Mouse (Mus musculus): ENCODE data around the gene Pi16. TPM values are rescaled to one million over a fixed set of nuclear protein-coding genes. Genes with fewer than 3 reads are reported as not detected.

Gene Pi16
- polyA plus RNA-seq, 1 experiment from 2014 or later, result 0.36 TPM

DNA sequence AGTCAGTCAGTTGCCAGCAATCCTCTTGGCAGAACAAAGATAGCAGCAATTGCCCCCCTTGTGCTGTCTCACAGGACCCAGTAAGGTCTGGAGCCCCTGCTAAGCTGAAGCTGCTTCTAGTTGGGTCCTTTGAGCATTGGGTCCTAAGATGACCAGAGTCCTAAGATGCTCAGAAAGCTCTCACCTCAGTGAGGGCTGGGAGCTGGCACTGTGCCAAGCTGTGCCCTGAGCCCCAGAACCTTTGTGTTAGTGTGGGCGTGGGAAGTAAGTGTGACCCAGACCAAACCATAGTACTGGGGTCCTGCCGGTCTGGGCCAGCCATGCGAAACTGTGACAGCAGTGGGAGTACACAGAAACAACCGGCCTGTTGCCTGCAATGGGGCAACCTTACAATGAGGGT is 18.2 kb upstream of the Pi16 start:
- Histone ChIP-seq H3K27me3 (ENCODE audit: control insufficient read depth, insufficient read depth, low read length) (no peaks in the 10 kb centered on the region), H3K4me3 (ENCODE audit: low read depth, low read length) (no peak overlapping the region), H3K36me3 (ENCODE audit: control insufficient read depth, insufficient read depth, low read length) (peaks cover 5% of the 10 kb centered on the region; the same call in 1 of the 2 replicates), H3K27ac (ENCODE audit: low read depth, low read length) (no peak overlapping the region), H3K9ac (ENCODE audit: low read length) (no peak overlapping the region), H3K9me3 (ENCODE audit: control insufficient read depth, low read length) (no peaks in the 10 kb centered on the region), H3K4me2 (ENCODE audit: low read depth) (no peak overlapping the region), H3K4me1 (ENCODE audit: control insufficient read depth, insufficient read depth, low read length) (0 out of 2 replicates have a peak, but pooled peaks cover 4% of the 10 kb centered on the region)
- DNase-seq (ENCODE audit: low spot score) (no peak), ATAC-seq (ENCODE audit: insufficient read depth, low FRiP score, low TSS enrichment) (no peak)
- 89% methylated on average over 4 of the region's 4 CpGs for WGBS

DNA sequence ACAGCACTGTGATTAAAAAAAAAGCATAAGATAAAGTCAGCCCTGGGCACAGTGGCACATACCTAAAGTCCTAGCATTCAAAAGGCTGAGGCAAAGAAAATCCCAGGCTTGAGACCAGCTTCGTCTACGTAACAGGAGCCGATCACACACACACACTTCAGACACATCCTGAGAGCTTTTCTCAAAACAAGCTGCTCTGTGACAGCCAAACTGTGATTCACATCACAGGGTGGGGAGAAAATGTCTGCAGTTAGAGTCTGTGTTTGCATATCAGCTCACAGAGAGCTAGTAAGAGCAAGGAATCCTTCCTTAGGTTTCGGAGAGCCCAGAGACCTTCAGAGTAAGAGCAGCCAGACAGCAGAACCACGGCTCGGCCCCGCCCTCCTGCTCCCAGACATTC is 16.6 kb upstream of the Pi16 start:
- WGBS, result 93% methylated on average over 7 of the region's 7 CpGs
- peaks cover 5% of the 10 kb centered on the region; the same call in 1 of the 2 replicates for H3K36me3 ChIP-seq (ENCODE audit: control insufficient read depth, insufficient read depth, low read length)
- H3K9ac ChIP-seq (ENCODE audit: low read length), result no peak overlapping the region

DNA sequence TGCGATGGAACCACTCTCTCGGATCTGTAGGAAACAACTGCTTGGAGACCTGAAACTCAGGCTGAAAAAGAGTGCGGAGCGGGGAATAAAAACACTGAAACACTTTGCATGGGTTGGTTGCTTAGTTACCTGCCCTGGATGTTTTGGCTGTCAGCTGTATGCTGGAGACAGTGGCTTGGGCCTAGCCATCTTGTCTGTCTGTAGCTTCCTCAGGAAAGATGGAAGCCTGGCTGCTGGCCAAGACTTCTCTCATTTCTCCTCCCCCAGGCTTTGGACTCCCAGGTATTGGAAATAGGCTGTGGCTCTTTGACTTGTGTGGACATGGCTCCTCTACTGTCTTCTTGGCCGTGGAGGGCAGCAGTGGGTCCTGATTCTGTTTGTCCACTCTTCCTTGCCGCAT is 16.1 kb upstream of the Pi16 start:
- H3K36me3 ChIP-seq (ENCODE audit: control insufficient read depth, insufficient read depth, low read length), result peaks cover 5% of the 10 kb centered on the region; the same call in 1 of the 2 replicates
- no peak overlapping the region for H3K27ac ChIP-seq (ENCODE audit: low read depth, low read length)
- H3K4me1 ChIP-seq (ENCODE audit: control insufficient read depth, insufficient read depth, low read length), result peaks cover 11% of the 10 kb centered on the region
- ATAC-seq (ENCODE audit: insufficient read depth, low FRiP score, low TSS enrichment), result no peak
- no peaks in the 10 kb centered on the region for H3K9me3 ChIP-seq (ENCODE audit: control insufficient read depth, low read length)
- H3K27me3 ChIP-seq (ENCODE audit: control insufficient read depth, insufficient read depth, low read length), result no peaks in the 10 kb centered on the region
- no peak overlapping the region for H3K4me3 ChIP-seq (ENCODE audit: low read depth, low read length)
- WGBS, result 94% methylated on average over 6 of the region's 6 CpGs
- no peak overlapping the region for H3K4me2 ChIP-seq (ENCODE audit: low read depth)
- DNase-seq (ENCODE audit: low spot score), result no peak
- no peak overlapping the region for H3K9ac ChIP-seq (ENCODE audit: low read length)

More for the DNA sequence above, 16.6 kb upstream of the Pi16 start:
- H3K4me1 ChIP-seq (ENCODE audit: control insufficient read depth, insufficient read depth, low read length), result peaks cover 11% of the 10 kb centered on the region
- no peak overlapping the region for H3K4me2 ChIP-seq (ENCODE audit: low read depth)
- H3K27me3 ChIP-seq (ENCODE audit: control insufficient read depth, insufficient read depth, low read length), result no peaks in the 10 kb centered on the region
- DNase-seq (ENCODE audit: low spot score), result no peak
- H3K4me3 ChIP-seq (ENCODE audit: low read depth, low read length), result no peak overlapping the region
- no peak for ATAC-seq (ENCODE audit: insufficient read depth, low FRiP score, low TSS enrichment)
- H3K9me3 ChIP-seq (ENCODE audit: control insufficient read depth, low read length), result no peaks in the 10 kb centered on the region
- no peak overlapping the region for H3K27ac ChIP-seq (ENCODE audit: low read depth, low read length)

DNA sequence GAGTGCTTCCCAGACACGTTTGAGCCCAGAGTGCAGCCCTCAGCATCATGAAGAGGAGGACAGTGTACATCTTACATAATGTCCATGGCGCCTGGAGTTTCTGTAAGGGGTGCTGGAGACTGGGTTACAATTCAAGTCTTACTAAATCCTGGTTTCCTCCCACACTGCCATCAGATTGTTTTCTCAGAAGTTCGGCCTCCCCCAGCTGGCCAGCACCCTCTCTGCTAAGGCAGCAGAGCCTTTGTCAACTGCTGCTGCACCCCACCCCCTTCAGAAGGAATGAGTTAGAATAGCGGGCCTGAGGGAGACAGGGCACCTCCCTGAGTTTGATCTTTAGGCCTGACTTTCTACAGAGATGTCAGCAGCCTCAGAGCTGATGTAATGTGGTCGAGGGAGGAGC is 15.3 kb upstream of the Pi16 start:
- Histone ChIP-seq H3K4me3 (ENCODE audit: low read depth, low read length) (no peak overlapping the region), H3K9ac (ENCODE audit: low read length) (no peak overlapping the region), H3K36me3 (ENCODE audit: control insufficient read depth, insufficient read depth, low read length) (peaks cover 5% of the 10 kb centered on the region; the same call in 1 of the 2 replicates), H3K4me2 (ENCODE audit: low read depth) (no peak overlapping the region), H3K27me3 (ENCODE audit: control insufficient read depth, insufficient read depth, low read length) (no peaks in the 10 kb centered on the region), H3K27ac (ENCODE audit: low read depth, low read length) (no peak overlapping the region), H3K4me1 (ENCODE audit: control insufficient read depth, insufficient read depth, low read length) (peaks cover 11% of the 10 kb centered on the region), H3K9me3 (ENCODE audit: control insufficient read depth, low read length) (no peaks in the 10 kb centered on the region)
- WGBS, result 79% methylated on average over 5 of the region's 5 CpGs
- ATAC-seq (ENCODE audit: insufficient read depth, low FRiP score, low TSS enrichment) (no peak), DNase-seq (ENCODE audit: low spot score) (no peak)

DNA sequence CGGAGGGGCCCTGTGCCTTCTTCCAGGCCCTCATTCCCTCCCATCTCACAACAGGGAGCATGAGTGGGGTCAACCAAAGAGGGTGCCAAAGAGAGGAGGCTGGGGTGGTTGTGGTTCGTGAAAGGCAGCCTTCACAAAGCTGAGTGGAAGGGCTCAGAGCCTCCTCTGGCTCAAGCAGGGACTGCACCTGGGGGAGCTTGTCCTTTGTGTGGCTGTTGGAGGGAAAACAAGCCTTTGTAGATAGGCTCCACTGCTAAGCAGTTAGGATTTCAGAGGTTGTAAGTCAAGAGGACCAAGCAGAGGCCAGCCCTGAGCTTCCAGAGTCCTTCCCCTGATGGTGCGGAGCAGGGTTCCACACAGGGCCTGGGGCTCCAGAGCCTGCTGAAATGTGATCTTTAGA is 14.4 kb upstream of the Pi16 start:
- ATAC-seq (ENCODE audit: insufficient read depth, low FRiP score, low TSS enrichment) (no peak), DNase-seq (ENCODE audit: low spot score) (peak; percentile 36)
- Histone ChIP-seq H3K9me3 (ENCODE audit: control insufficient read depth, low read length) (no peaks in the 10 kb centered on the region), H3K36me3 (ENCODE audit: control insufficient read depth, insufficient read depth, low read length) (peaks cover 5% of the 10 kb centered on the region; the same call in 1 of the 2 replicates), H3K9ac (ENCODE audit: low read length) (no peak overlapping the region), H3K27me3 (ENCODE audit: control insufficient read depth, insufficient read depth, low read length) (no peaks in the 10 kb centered on the region), H3K4me1 (ENCODE audit: control insufficient read depth, insufficient read depth, low read length) (peaks cover 11% of the 10 kb centered on the region), H3K4me3 (ENCODE audit: low read depth, low read length) (no peak overlapping the region), H3K4me2 (ENCODE audit: low read depth) (no peak overlapping the region), H3K27ac (ENCODE audit: low read depth, low read length) (no peak overlapping the region)
- 45% methylated on average over 3 of the region's 3 CpGs for whole genome bisulfite sequencing

DNA sequence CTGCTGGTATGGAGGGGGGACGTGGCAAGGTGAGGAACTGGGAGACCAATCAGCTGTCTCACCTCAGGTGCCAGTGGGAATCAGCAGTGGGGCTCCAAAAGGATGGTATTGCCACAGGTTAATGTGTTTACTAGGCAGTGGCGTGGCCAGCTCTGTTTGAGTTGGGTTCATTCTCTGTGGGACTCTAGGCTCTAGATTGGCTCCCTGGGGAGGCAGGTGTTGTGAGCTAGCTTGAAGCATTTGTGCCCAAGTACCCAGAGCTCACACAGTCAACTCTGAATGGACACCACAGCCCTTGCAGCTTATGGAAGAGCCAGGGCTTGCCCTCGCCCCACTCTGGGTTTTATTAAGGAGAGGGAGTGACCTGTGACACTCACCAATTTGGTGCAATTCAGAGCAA is 13.6 kb upstream of the Pi16 start:
- H3K4me3 ChIP-seq (ENCODE audit: low read depth, low read length), result no peak overlapping the region

DNA sequence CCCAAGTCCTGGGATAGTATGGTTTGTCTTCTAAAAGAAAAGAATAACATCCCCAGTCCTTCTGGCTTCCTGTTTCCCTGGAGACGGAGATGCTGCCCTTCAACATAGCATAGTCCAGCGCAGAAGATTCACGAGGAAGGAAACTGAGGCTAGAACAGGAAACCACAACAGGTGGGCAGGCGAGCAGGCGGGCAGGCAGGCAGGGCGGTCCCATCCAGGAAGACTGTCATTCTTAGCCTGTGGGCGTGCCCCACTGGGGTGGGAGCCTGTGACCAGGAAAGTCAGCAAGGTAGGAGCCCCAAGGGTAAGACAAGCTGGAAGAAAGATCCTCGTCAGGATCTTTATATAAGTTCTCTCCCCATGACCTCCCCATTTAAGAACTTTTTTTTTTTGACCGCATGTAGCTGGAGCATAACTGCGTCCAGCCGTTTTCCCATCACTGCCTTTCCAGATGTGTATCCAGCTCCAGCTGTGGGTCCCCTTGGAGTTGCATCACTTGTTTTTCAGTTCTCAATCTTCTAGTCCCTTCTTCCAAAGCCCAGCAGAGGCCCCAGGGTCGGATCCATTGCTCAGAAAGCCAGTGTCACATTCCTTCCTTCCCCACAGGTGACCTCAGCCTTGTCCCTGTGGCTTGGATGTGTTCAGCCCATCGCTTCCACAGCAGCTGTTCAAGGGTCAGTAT is 13.0 kb upstream of the Pi16 start:
- DNase-seq (ENCODE audit: low spot score) (no peak), ATAC-seq (ENCODE audit: insufficient read depth, low FRiP score, low TSS enrichment) (no peak)
- WGBS, result 66% methylated on average over 13 of the region's 13 CpGs
- H3K4me2 ChIP-seq (ENCODE audit: low read depth), result no peak overlapping the region; the same call in 1 of the 2 replicates
- H3K27ac ChIP-seq (ENCODE audit: low read depth, low read length), result no peak overlapping the region
- H3K4me3 ChIP-seq (ENCODE audit: low read depth, low read length), result no peak overlapping the region
- no peak overlapping the region for H3K9ac ChIP-seq (ENCODE audit: low read length)
- peaks cover 11% of the 10 kb centered on the region for H3K4me1 ChIP-seq (ENCODE audit: control insufficient read depth, insufficient read depth, low read length)
- H3K9me3 ChIP-seq (ENCODE audit: control insufficient read depth, low read length), result no peaks in the 10 kb centered on the region
- H3K36me3 ChIP-seq (ENCODE audit: control insufficient read depth, insufficient read depth, low read length), result peaks cover 5% of the 10 kb centered on the region; the same call in 1 of the 2 replicates
- H3K27me3 ChIP-seq (ENCODE audit: control insufficient read depth, insufficient read depth, low read length), result no peaks in the 10 kb centered on the region

More for the DNA sequence above, 13.6 kb upstream of the Pi16 start:
- no peak for DNase-seq (ENCODE audit: low spot score)
- ATAC-seq (ENCODE audit: insufficient read depth, low FRiP score, low TSS enrichment), result no peak
- H3K9ac ChIP-seq (ENCODE audit: low read length), result no peak overlapping the region
- H3K27me3 ChIP-seq (ENCODE audit: control insufficient read depth, insufficient read depth, low read length), result no peaks in the 10 kb centered on the region
- H3K4me2 ChIP-seq (ENCODE audit: low read depth), result no peak overlapping the region
- no peaks in the 10 kb centered on the region for H3K9me3 ChIP-seq (ENCODE audit: control insufficient read depth, low read length)
- WGBS, result 57% methylated on average over 3 of the region's 3 CpGs
- H3K4me1 ChIP-seq (ENCODE audit: control insufficient read depth, insufficient read depth, low read length), result peaks cover 11% of the 10 kb centered on the region
- H3K27ac ChIP-seq (ENCODE audit: low read depth, low read length), result no peak overlapping the region
- H3K36me3 ChIP-seq (ENCODE audit: control insufficient read depth, insufficient read depth, low read length), result peaks cover 5% of the 10 kb centered on the region; the same call in 1 of the 2 replicates

DNA sequence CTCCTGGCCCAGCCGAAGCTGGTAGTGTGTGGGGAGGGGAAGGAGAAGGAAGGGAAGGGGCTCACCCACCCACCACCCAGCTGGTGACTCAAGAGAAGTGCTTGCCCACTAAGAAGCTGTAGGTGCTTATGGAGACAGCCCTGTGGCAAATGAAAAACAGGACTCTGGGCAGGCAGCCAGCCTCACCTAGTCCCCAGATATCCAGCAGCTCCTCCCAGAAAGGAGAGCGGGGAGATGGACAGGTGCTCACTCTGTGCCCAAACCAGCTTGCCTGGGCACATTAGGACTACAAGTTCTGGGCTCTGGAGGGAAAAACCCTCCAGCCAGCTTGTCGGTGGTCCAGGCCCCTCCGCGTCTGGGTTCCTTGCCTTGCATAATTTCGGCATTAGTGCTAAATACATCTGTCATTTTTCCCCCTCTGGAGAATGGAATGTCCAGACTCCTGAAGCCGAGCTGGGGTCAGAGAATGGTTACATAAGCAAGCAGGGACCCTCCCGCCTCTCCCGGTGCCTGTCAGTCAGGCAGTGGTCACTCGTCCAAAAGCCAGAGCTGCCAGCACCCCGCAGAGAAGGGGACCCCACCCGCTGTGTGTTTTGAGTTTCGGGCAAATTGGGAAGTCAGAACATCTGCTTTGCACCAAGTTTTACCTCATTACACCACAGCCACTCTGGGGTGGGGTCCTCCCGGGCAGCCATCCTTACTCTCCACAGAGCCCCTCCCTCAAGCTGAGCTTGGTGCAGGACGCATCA is 12.2 kb upstream of the Pi16 start:
- ATAC-seq (ENCODE audit: insufficient read depth, low FRiP score, low TSS enrichment) (no peak), DNase-seq (ENCODE audit: low spot score) (no peak)

More for the DNA sequence above, 12.2 kb upstream of the Pi16 start:
- H3K4me2 ChIP-seq (ENCODE audit: low read depth), result no peak overlapping the region; the same call in 1 of the 2 replicates
- H3K27me3 ChIP-seq (ENCODE audit: control insufficient read depth, insufficient read depth, low read length), result no peaks in the 10 kb centered on the region
- 36% methylated on average over 15 of the region's 15 CpGs for WGBS
- no peak overlapping the region for H3K27ac ChIP-seq (ENCODE audit: low read depth, low read length)
- peaks cover 11% of the 10 kb centered on the region for H3K4me1 ChIP-seq (ENCODE audit: control insufficient read depth, insufficient read depth, low read length)
- no peak overlapping the region for H3K4me3 ChIP-seq (ENCODE audit: low read depth, low read length)
- no peaks in the 10 kb centered on the region for H3K9me3 ChIP-seq (ENCODE audit: control insufficient read depth, low read length)
- peaks cover 5% of the 10 kb centered on the region; the same call in 1 of the 2 replicates for H3K36me3 ChIP-seq (ENCODE audit: control insufficient read depth, insufficient read depth, low read length)
- no peak overlapping the region for H3K9ac ChIP-seq (ENCODE audit: low read length)

All from neural tube, embryonic 11.5 days (tissue).